Mouse (Mus musculus): Measurements from ENCODE around the gene Slc25a22.

Gene Slc25a22

DNA sequence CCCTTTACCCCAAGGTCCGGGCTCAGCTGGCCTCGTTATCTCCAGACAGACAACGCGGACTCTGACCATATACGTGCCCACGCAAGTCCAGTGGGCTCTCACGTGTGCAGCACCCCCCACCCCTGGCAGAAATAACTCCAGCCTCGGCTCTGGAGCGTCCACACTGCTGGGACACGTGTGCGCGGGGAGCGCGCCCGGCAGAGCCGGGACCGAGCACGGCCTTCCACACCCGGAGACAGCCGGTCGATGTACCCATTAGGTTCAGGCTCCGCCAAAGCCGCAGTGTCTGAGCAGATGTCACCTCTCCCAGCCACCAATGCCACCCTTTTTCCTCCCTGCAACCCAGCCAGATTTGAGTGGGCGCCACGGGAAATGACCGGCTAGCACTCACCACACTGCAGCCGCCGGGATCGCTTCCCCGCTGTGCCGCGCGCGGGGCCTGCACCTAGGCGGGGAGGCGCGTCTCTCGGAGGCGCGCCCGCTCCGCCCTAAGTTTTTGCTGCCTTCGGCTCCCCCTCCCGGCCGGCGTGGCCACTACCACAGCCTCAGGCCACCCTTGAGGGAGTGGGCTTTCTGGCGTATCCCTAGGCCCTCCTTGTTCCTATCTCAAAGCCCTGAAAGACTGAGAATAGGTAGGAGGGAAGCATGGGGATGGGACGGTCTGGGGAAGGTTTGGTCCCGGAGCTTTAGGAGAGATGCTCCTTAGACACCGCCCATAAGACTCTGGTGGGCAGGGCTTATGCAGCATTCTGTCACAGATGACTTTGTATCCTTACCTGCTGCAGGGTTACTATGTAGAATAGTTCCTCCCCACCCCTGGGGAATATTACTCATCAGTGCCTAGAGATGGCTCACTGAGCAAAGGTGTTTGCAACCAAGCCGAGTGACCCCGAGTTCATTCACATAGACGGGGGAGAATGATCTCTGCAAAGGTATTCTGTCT, at the start of gene Slc25a22:
Gene Slc25a22, minus strand, starts transcription at position 715 of the 943 bp plus-strand sequence.
- in situ Hi-C loops (cut with MboI), result no loop called here

- in situ Hi-C loops (cut with MboI), result no loop called here
Measured at GRCm38 (mm10) chr7:141487141-141487540, 49.4 kb upstream of the Slc25a22 start.

DNA sequence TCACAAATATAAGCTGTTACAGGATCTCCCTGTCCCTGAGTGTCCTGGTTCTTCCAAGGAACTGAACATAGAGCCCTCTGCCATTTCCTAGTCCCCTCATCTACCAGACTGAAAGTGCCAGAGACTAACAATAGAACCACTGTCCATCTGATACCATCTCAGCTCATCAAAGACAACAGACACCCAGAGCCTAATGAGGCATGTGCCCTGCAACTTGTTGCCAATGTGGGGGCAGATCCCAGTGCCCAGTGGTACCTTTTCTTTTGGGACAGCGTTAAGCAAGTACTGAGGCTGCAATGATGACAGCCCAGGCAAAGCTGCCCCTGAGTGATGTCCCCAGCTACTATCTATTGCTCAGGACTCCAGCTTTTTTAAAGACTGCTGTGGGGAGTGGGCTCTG, 48.5 kb upstream of the Slc25a22 start:
- in situ Hi-C loops (cut with MboI), result no loop called here

DNA sequence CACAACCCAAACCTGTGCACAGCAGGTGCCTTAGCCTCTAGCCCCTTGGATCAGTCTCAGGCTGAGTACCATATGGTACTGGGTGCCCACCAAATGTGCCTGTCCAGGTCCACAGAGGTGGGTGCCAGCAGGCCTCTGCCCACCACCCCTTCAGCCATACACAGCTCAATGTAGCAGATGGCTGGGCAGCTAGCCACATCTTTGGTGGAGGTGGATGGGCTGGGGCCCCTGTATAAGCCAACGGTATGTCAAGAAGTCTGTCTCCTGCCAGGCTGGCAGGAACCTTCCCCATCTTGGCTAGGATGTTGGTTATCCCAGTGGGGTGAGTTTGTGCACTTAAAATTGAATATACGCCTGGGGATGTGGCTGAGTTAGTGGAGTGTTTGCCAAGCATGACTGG, 47.9 kb upstream of the Slc25a22 start:
- in situ Hi-C loops (cut with MboI), result no loop called here

- in situ Hi-C loops (cut with MboI), result no loop called here
Measured at GRCm38 (mm10) chr7:141485186-141485585, 47.5 kb upstream of the Slc25a22 start.

DNA sequence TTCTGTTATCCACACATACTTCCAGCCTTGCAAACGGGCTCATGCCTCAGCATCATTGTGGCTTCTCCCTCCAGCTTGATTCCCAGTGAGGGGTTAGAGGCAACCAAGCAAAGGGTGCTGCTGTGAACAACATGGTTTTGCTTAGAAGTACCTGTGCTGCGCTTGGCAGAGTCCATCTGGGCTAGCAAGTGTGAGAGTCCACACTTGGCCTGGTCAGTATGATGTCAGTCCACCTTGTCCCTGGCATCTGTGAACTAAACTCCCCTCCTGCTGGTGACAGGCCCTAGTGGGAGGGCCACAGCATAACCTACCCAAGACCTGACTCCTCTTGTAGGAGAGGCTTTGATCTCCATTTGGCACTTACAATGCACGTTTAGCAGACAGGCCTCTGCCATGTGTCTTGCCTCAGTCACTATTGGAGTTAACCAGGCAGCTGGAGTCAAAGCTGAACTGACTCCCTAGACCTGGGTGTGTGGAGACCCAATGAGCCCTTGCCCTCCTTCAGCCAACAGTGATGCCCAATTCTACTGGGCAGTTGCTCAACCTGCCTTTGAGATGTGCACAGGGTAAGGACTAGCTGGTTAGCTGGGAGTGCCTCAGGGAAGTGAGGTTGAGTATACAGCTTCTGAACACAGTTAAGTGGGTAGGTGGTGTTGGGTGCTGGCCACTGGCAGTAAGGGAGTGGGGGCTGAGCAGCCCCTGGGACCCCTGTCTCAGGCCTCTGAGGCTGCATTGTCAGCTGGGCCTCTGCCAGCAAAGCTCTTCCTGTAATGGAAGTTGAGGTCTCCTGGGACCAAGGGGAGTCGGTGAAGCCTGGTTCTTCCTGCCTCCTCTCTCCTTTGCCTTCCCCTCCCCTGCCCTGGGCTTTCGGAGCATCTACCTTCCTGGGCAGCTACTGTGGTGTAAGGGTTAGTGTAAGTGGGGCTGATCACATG, 46.8 kb upstream of the Slc25a22 start:
- in situ Hi-C loops (cut with MboI), result no loop called here

DNA sequence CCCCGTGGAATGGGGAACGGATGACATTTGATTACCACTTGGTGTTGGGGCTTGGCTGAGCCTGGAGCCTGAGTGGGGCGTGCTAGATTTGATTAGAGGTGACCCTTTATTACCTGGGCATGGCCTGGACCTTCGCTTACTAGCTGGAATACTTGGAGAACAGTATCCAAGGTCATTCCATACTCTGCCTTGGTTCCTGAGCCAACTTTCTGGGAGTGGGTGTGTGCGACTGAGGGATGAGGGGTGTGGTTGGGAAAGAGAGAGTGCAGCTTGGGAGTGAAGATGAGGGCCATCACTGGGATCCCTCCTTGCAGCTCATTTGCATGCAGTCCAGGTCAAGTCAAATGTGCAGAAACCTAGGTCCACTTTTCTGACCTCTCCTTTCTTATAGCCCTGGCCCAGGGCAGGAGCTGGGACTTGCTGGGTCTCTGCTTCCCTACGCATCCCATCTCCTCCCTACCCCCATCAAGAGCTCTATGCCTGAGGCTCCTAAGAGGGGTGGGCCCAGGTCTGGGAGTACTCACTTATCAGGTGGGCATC, 45.5 kb upstream of the Slc25a22 start:
- in situ Hi-C loops (cut with MboI), result no loop called here

DNA sequence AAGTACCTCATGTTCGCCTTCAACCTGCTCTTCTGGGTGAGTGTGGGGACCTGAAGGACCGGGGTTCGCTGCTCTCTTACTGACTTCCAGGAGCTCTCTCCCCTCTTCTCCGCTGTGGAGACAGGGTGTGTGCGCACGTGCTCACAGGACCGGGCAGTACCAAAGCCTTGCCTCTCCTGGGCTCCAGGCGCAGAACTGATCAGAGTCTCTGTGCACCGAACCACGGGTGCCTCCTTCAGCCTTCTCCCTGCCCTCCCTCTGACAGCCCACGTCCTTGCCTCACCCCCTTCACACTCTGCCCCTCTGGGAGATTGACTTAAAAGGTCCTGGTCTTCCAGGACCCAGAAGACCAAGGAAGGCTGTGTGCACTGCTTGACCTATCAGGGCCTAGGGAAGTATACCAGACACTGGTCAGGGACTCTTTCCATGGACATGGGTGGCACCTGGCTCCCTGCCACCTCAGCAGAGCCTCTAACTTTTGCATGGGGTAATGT, 44.9 kb upstream of the Slc25a22 start:
- in situ Hi-C loops (cut with MboI), result no loop called here

DNA sequence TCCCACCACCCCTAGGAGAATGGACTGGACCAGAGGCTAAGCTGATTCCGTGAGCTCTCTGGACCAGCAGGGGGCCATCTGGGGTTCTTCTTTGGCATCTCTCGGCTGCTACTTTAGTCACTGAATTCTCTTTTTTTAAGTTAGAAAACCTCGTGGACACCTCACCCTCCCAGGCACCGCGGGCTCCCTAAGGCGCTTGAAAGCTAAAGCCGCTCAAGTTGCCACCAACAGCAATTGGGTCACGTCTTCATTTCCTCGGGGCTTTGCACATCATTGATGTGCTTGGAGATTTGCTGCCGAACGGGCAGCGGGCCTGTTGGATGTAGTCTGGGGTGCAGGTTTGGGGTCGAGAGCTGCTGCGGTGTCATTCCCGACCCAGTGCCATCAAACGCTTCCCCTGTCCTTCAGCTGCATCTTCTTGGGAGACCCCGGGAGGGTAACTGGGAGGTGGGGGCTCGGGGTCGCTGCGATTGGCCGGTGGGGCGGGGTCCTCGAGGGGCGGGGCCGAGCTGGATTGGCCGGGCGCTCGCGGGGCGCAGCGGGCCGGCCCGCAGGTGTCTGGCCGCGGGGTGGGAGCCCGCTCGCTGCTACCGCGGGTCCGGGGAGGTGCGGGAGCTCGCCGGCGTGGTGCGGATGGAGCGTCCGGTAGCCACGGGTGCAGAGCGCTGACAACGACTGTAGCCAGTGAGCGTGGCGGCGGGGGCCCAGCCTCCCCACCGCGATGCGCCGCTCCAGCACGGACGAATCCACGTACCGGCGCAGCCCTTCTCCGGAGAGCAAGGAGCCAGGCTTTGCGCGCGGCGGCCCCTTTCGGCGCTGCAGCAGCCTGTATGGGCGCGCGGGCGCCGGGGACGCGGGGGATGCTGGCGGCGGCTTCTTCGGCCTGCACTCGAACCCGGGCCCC, 44.1 kb upstream of the Slc25a22 start:
- in situ Hi-C loops (cut with MboI), result no loop called here

GRCm38 (mm10) chr7:141480842-141481497, 43.3 kb upstream of the Slc25a22 start:
- in situ Hi-C loops (cut with MboI), result no loop called here

DNA sequence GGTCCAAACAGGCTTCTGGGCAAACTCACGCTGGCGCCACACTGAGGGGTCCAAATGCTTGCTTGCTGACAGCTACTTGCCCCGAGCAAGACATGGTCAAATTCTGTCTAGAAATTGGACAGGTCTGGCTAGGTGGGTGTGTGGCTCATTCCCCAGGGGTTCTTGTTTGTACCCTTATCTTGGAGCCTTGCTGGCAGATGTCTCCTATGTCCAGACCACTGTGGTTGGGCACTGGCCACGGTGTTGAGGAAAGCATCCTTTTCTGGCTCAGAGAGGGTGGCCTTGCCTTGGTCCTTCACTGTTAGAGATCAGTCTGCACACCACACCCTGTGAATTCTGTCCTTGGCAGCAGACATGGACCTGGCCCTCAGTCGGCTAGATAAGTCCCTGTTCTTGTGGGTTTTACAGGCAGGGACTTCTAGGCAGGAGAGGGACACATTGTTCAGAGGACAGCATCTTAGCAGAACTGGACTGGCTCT, 40.6 kb upstream of the Slc25a22 start:
- in situ Hi-C loops (cut with MboI), result loop anchor here (10.0 kb wide), 1 partner anchor 426 kb away; no protein-coding TSS in a partner anchor

DNA sequence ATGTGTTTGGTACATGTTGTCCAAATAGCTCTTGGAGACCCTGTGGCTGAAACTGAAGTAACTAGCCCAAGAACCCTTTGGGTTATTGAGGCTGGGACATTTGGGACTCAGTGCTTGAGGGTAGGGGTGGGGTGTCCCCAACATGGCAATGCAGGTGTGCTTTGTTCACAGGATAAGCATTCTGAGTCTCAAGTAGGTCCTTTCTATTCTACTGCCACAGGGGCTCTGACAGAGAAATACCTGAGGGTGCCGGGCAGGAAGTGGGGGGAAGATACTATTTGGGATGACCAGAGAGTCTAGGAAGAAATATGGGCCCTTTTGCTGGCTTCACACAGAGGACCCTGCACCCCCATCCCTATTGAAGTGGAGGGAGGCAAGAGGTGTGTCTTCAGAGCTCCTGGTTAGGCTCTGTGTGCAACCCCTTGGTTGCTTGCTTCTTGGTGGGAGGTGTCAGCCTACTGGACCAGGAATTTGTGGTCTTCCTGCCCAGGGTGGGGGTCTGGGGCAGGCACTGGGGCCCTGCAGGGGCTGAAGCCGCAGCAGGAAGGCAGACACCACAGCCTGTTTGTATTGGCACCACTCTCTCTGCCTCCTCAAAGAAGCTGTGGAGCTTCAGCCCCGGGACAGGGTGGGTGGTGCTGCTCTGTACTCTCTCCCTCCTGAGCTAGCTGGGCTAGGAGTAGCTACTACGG, 40.0 kb upstream of the Slc25a22 start:
- in situ Hi-C loops (cut with MboI), result loop anchor here (10.0 kb wide), 1 partner anchor 427 kb away; no protein-coding TSS in a partner anchor

DNA sequence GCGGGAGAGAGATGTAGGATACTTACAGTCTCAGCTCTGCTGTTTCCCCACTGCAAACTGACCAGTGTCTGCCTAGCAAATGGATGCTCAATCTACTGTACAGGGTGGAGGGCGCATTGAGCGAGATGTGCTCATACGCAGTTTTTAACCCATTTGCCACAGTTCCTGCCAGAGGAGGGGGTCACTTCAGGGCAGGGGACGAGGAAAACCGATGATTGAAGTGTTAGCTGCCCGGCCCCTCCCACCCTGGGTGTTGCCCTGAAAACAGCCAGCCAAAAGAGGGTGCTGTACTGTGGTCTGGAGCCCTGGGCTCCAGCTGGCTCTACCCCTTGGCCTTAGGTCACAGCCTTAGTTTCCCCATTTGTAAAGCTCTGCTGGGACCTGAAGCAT, 39.3 kb upstream of the Slc25a22 start:
- in situ Hi-C loops (cut with MboI), result loop anchor here (10.0 kb wide), 1 partner anchor 428 kb away; no protein-coding TSS in a partner anchor

- in situ Hi-C loops (cut with MboI), result loop anchor here (10.0 kb wide), 1 partner anchor 428 kb away; no protein-coding TSS in a partner anchor
Measured at GRCm38 (mm10) chr7:141476226-141476980, 38.7 kb upstream of the Slc25a22 start.

- in situ Hi-C loops (cut with MboI), result loop anchor here (10.0 kb wide), 1 partner anchor 429 kb away; no protein-coding TSS in a partner anchor
Measured at GRCm38 (mm10) chr7:141475805-141476158, 38.1 kb upstream of the Slc25a22 start.

GRCm38 (mm10) chr7:141475011-141475804, 37.5 kb upstream of the Slc25a22 start, which contains the start of the genes Polr2l and Tspan4:
Gene Polr2l, minus strand, starts transcription at chr7:141475132.
Gene Tspan4, plus strand, starts transcription at chr7:141475240.
- in situ Hi-C loops (cut with MboI), result loop anchor here (10.0 kb wide), 1 partner anchor 430 kb away; no protein-coding TSS in a partner anchor

GRCm38 (mm10) chr7:141474160-141474559, 36.5 kb upstream of the Slc25a22 start:
- in situ Hi-C loops (cut with MboI), result loop anchor here (10.0 kb wide), 1 partner anchor 431 kb away; no protein-coding TSS in a partner anchor

Measured in mature B cell (primary cell).